Mouse (Mus musculus) thymus, postnatal 4 days (tissue): ENCODE measurements around the gene Zfpl1.
"Not testable (repeated sequence)": the region's sequence is repeated elsewhere in the genome, so short reads cannot be mapped to it uniquely, and the experiment has no call there.

Experiments
- DNase-seq: peaks from one replicate; pipeline ENCODE4 v3.0.0; 2021

The Zfpl1 gene

GRCm38 (mm10) chr19:6084478-6085248, at the start of gene Zfpl1, which contains the start of gene Cdca5:
Zfpl1 (minus strand) TSS chr19:6084956.
Cdca5 (plus strand) TSS chr19:6084983.
- peak; percentile 96 for DNase-seq

GRCm38 (mm10) chr19:6133197-6133596, 48.4 kb upstream of the Zfpl1 start:
- DNase-seq = not testable (repeated sequence)

- no peak for DNase-seq
These were observed 47.5 kb upstream of the Zfpl1 start for GRCm38 (mm10) chr19:6132171-6132827.

- not testable (repeated sequence) for DNase-seq
These were observed 45.8 kb upstream of the Zfpl1 start for GRCm38 (mm10) chr19:6130414-6131128.

- peak; percentile 97 for DNase-seq
These were observed 43.1 kb upstream of the Zfpl1 start, which contains the start of gene Snx15 for GRCm38 (mm10) chr19:6127760-6128341. Snx15 (minus strand) TSS chr19:6128304.

- no peak for DNase-seq
These were observed 42.2 kb upstream of the Zfpl1 start for GRCm38 (mm10) chr19:6126789-6127580.

- peak; percentile 73 for DNase-seq
These were observed 41.5 kb upstream of the Zfpl1 start for GRCm38 (mm10) chr19:6126289-6126688.

GRCm38 (mm10) chr19:6124898-6125297, 40.1 kb upstream of the Zfpl1 start:
- no peak for DNase-seq

- DNase-seq = no peak
These were observed 38.6 kb upstream of the Zfpl1 start for GRCm38 (mm10) chr19:6123330-6123729.

GRCm38 (mm10) chr19:6121761-6122160, 37.0 kb upstream of the Zfpl1 start:
- no peak for DNase-seq

- peak; percentile 43 for DNase-seq
These were observed 34.0 kb upstream of the Zfpl1 start for GRCm38 (mm10) chr19:6118677-6119185.

- DNase-seq = peak; percentile 89
These were observed 33.4 kb upstream of the Zfpl1 start, which contains the start of gene Sac3d1 for GRCm38 (mm10) chr19:6117986-6118676. Sac3d1 (minus strand) TSS chr19:6118650.

- peak; percentile 66 for DNase-seq
These were observed 32.7 kb upstream of the Zfpl1 start for GRCm38 (mm10) chr19:6117346-6117985.

GRCm38 (mm10) chr19:6116113-6116850, 31.5 kb upstream of the Zfpl1 start:
- no peak for DNase-seq

- DNase-seq = no peak
These were observed 28.4 kb upstream of the Zfpl1 start for GRCm38 (mm10) chr19:6113116-6113515.

- no peak for DNase-seq
These were observed 20.8 kb upstream of the Zfpl1 start, which contains the start of gene Naaladl1 for GRCm38 (mm10) chr19:6105586-6105985. Naaladl1 (plus strand) TSS chr19:6105782.

- DNase-seq = no peak
These were observed 19.7 kb upstream of the Zfpl1 start for GRCm38 (mm10) chr19:6104476-6104875.

GRCm38 (mm10) chr19:6102169-6102853, 17.6 kb upstream of the Zfpl1 start:
- no peak for DNase-seq

- no peak for DNase-seq
These were observed 16.4 kb upstream of the Zfpl1 start for GRCm38 (mm10) chr19:6101186-6101585.
